Mouse (Mus musculus): ENCODE results near the gene Tsen54.

Gene Tsen54

DNA sequence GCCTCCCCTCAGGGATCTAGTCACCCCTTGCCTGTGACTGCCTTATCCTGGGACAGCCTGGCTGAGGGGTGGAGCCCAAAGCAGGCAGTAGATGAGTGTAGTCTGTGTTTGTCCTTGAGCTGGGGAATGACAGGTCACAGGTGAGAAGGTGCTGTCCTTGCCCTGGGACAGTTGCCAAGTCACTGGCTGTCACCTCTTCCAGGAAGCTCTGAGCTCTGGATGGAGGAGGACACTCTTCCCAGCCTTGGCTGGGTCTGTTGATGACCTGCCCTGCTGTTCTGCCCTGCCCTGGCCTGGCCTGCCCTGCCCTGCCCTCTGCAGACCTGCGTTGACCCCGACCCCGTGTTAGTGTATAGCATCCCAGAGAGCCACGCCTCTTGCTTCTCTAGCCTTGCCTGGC is 57.9 kb downstream of the Tsen54 start:
- DNase-seq, result no peak

Data from cerebellum, postnatal 14 days (tissue).